Mouse (Mus musculus) forebrain, embryonic 13.5 days (tissue): ENCODE measurements at regions not wholly inside any gene's neighbourhood (a gene's known extent, or its start where the extent isn't known, plus 50 kb on each side); places are given as distances from the start of the nearest gene placed in this dataset.

Experiments
- ATAC-seq: fragments of 200-750 bp; cut with Nextera tagmentation; 2 replicates; pipeline ENCODE4 v1.8.0; 2017
- H3K27ac ChIP-seq: fragments of 300-500 bp; sonication (generic); 2 replicates; pipeline ENCODE4 v1.5.1; 2015; ENCODE audit warnings: inconsistent platforms, mild to moderate bottlenecking, moderate library complexity
- H3K27me3 ChIP-seq: fragments of 300-500 bp; sonication (generic); 2 replicates; pipeline ENCODE4 v1.6.1; 2015; ENCODE audit warnings: mild to moderate bottlenecking, inconsistent platforms
- H3K36me3 ChIP-seq: fragments of 300-500 bp; sonication (generic); 2 replicates; pipeline ENCODE4 v1.6.1; 2015; ENCODE audit warnings: mild to moderate bottlenecking, inconsistent platforms; ENCODE audit not compliant: poor library complexity, severe bottlenecking
- H3K4me1 ChIP-seq: fragments of 300-500 bp; sonication (generic); 2 replicates; pipeline ENCODE4 v1.6.1; 2015; ENCODE audit warnings: inconsistent platforms
- H3K4me2 ChIP-seq: fragments of 300-500 bp; sonication (generic); 2 replicates; pipeline ENCODE4 v1.6.1; 2015; ENCODE audit warnings: inconsistent platforms, mild to moderate bottlenecking, moderate library complexity
- H3K4me3 ChIP-seq: fragments of 300-500 bp; sonication (generic); 2 replicates; pipeline ENCODE4 v1.5.1; 2015; ENCODE audit warnings: mild to moderate bottlenecking, inconsistent platforms
- H3K9ac ChIP-seq: fragments of 300-500 bp; sonication (generic); 2 replicates; pipeline ENCODE4 v1.6.1; 2015; ENCODE audit warnings: mild to moderate bottlenecking, inconsistent platforms
- H3K9me3 ChIP-seq: fragments of 300-500 bp; sonication (generic); replicated peaks from 2 replicates; pipeline ENCODE4 v1.6.1; 2016; ENCODE audit warnings: inconsistent platforms
- WGBS: fragments of 180-500 bp; shearing (Covaris S2); methylation state at CpG from one replicate; pipeline ENCODE4 v1.1.7; 2015; 5-methylcytosine and 5-hydroxymethylcytosine counted together

- ATAC-seq, result no peak
- H3K4me3 ChIP-seq, result no peak overlapping the region
- 83% methylated on average over 1 of the region's 1 CpGs for WGBS
- H3K27me3 ChIP-seq, result no peaks in the 10 kb centered on the region
- no peak overlapping the region for H3K9ac ChIP-seq
- H3K4me2 ChIP-seq, result no peak overlapping the region
- no peak overlapping the region for H3K27ac ChIP-seq
- H3K36me3 ChIP-seq, result no peaks in the 10 kb centered on the region
- H3K4me1 ChIP-seq, result no peaks in the 10 kb centered on the region
- H3K9me3 ChIP-seq, result no peaks in the 10 kb centered on the region
These were observed 666.5 kb downstream of the Cps1 start for GRCm38 (mm10) chr1:67789371-67789770.

GRCm38 (mm10) chr1:67795066-67795465 is 672.2 kb downstream of the Cps1 start:
- ATAC-seq, result peak; percentile 51; the same call in 1 of the 2 replicates
- Histone ChIP-seq H3K4me1 (0 out of 2 replicates have a peak, but pooled peaks cover 4% of the 10 kb centered on the region), H3K4me2 (no peak overlapping the region), H3K27me3 (no peaks in the 10 kb centered on the region), H3K36me3 (no peaks in the 10 kb centered on the region), H3K9ac (no peak overlapping the region), H3K9me3 (no peaks in the 10 kb centered on the region), H3K4me3 (no peak overlapping the region), H3K27ac (no peak overlapping the region)
- WGBS, result 15% methylated on average over 2 of the region's 2 CpGs

GRCm38 (mm10) chr1:67795478-67795877 is 672.7 kb downstream of the Cps1 start:
- H3K36me3 ChIP-seq, result no peaks in the 10 kb centered on the region
- 88% methylated on average over 1 of the region's 1 CpGs for WGBS
- H3K27me3 ChIP-seq, result no peaks in the 10 kb centered on the region
- H3K4me1 ChIP-seq, result 0 out of 2 replicates have a peak, but pooled peaks cover 4% of the 10 kb centered on the region
- H3K4me3 ChIP-seq, result no peak overlapping the region
- no peak overlapping the region for H3K4me2 ChIP-seq
- no peak overlapping the region for H3K9ac ChIP-seq
- no peaks in the 10 kb centered on the region for H3K9me3 ChIP-seq
- ATAC-seq, result no peak
- no peak overlapping the region for H3K27ac ChIP-seq

GRCm38 (mm10) chr1:67803292-67803691 is 680.5 kb downstream of the Cps1 start:
- H3K27me3 ChIP-seq, result no peaks in the 10 kb centered on the region
- 70% methylated on average over 3 of the region's 3 CpGs for WGBS
- no peak overlapping the region for H3K9ac ChIP-seq
- no peak for ATAC-seq
- no peaks in the 10 kb centered on the region for H3K9me3 ChIP-seq
- H3K27ac ChIP-seq, result no peak overlapping the region
- H3K4me3 ChIP-seq, result no peak overlapping the region
- no peaks in the 10 kb centered on the region for H3K36me3 ChIP-seq
- H3K4me1 ChIP-seq, result no peaks in the 10 kb centered on the region
- no peak overlapping the region for H3K4me2 ChIP-seq

GRCm38 (mm10) chr1:67820092-67820491 is 697.3 kb downstream of the Cps1 start:
- no peak for ATAC-seq
- Histone ChIP-seq H3K27me3 (no peaks in the 10 kb centered on the region), H3K4me2 (no peak overlapping the region), H3K36me3 (no peaks in the 10 kb centered on the region), H3K9me3 (no peaks in the 10 kb centered on the region), H3K27ac (no peak overlapping the region), H3K4me1 (no peaks in the 10 kb centered on the region), H3K9ac (no peak overlapping the region), H3K4me3 (no peak overlapping the region)
- 97% methylated on average over 3 of the region's 3 CpGs for WGBS

- Histone ChIP-seq H3K4me1 (no peaks in the 10 kb centered on the region), H3K27me3 (no peaks in the 10 kb centered on the region), H3K4me2 (no peak overlapping the region), H3K9ac (no peak overlapping the region), H3K9me3 (no peaks in the 10 kb centered on the region), H3K36me3 (no peaks in the 10 kb centered on the region), H3K4me3 (no peak overlapping the region), H3K27ac (no peak overlapping the region)
- ATAC-seq, result no peak
- 63% methylated on average over 1 of the region's 1 CpGs for WGBS
These were observed 725.2 kb downstream of the Cps1 start for GRCm38 (mm10) chr1:67848006-67848405.

- H3K9me3 ChIP-seq, result no peaks in the 10 kb centered on the region
- H3K4me1 ChIP-seq, result peaks cover 7% of the 10 kb centered on the region; the same call in 1 of the 2 replicates
- no peaks in the 10 kb centered on the region for H3K36me3 ChIP-seq
- no peak overlapping the region for H3K27ac ChIP-seq
- H3K27me3 ChIP-seq, result no peaks in the 10 kb centered on the region
- H3K9ac ChIP-seq, result no peak overlapping the region
- no peak overlapping the region for H3K4me2 ChIP-seq
- 9% methylated on average over 2 of the region's 2 CpGs for WGBS
- ATAC-seq, result peak; percentile 61; the same call in 1 of the 2 replicates
- no peak overlapping the region for H3K4me3 ChIP-seq
These were observed 770.7 kb downstream of the Cps1 start for GRCm38 (mm10) chr1:67893510-67893909.

- Histone ChIP-seq H3K27ac (no peak overlapping the region), H3K27me3 (no peaks in the 10 kb centered on the region), H3K4me1 (peaks cover 7% of the 10 kb centered on the region; the same call in 1 of the 2 replicates), H3K9me3 (no peaks in the 10 kb centered on the region), H3K4me3 (no peak overlapping the region), H3K36me3 (no peaks in the 10 kb centered on the region), H3K4me2 (no peak overlapping the region), H3K9ac (no peak overlapping the region)
- 43% methylated on average over 1 of the region's 1 CpGs for WGBS
- peak; percentile 71 for ATAC-seq
These were observed 772.0 kb downstream of the Cps1 start for GRCm38 (mm10) chr1:67894749-67895293.

- 32% methylated on average over 3 of the region's 3 CpGs for WGBS
- Histone ChIP-seq H3K9me3 (no peaks in the 10 kb centered on the region; the same call in 1 of the 2 replicates), H3K27me3 (no peaks in the 10 kb centered on the region), H3K4me3 (no peak overlapping the region), H3K36me3 (no peaks in the 10 kb centered on the region), H3K4me1 (no peaks in the 10 kb centered on the region), H3K9ac (no peak overlapping the region), H3K4me2 (no peak overlapping the region), H3K27ac (no peak overlapping the region)
- 0 out of 2 replicates have a peak, but pooled peaks have one; percentile 33 for ATAC-seq
These were observed 813.1 kb downstream of the Cps1 start for GRCm38 (mm10) chr1:67935762-67936500.

- no peak overlapping the region for H3K4me3 ChIP-seq
- no peaks in the 10 kb centered on the region for H3K27me3 ChIP-seq
- ATAC-seq, result no peak
- no peak overlapping the region for H3K4me2 ChIP-seq
- no peaks in the 10 kb centered on the region for H3K4me1 ChIP-seq
- H3K36me3 ChIP-seq, result no peaks in the 10 kb centered on the region
- H3K9me3 ChIP-seq, result no peaks in the 10 kb centered on the region
- 92% methylated on average over 4 of the region's 4 CpGs for WGBS
- no peak overlapping the region for H3K9ac ChIP-seq
- no peak overlapping the region for H3K27ac ChIP-seq
These were observed 858.6 kb downstream of the Cps1 start for GRCm38 (mm10) chr1:67981386-67981785.
